In the genomic region with DNA sequence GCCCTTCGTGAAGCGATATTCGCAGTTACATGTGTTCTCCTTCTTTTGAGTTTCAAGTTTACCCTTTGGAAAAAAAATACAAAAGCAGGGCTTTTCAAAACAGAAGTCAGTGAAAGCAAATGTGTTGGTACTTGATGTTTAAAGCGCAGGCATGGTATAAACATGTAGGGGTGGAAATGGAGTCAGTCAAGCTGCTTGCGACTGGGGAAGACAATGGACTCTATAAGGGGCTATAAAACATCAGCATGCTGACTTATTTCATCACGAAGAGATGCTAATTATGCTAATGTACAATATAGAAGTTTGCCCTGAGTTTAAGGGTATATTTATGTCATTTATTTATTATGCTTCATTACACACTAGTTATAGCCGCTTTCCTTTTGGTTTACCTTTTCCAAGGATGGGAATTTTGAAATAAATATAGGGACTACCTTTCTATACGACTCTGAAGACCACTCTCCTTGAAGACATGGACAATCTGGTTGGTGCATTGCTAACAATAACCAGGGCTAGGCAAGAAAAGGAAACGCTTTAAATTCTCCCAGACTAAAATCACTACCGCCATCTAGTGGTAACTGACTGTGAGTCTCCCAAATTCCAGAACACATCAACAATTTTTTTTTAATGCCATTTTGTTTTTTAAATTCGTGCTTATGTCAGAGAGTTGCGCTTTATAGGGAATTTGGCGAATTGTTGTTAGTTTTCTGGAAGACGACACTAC, we compare ENCODE assay signal across 8 mouse cellular contexts.
DNase-seq lines count a peak whose midpoint lies in the region.

No protein-coding gene starts in this region.

- intact Hi-C loops in left cerebral cortex, postnatal 4 days (cut with DNase I) = loop anchor here (10.0 kb wide), 2 partner anchors 81 to 1901 kb away; no protein-coding TSS in a partner anchor
- intact Hi-C loops in left cerebral cortex, postnatal 14 days (cut with DNase I) = loop anchor here (5.0 kb wide), 1 partner anchor 1904 kb away; no protein-coding TSS in a partner anchor

- peak; percentile 6 for DNase-seq in adrenal gland, postnatal 14 days
- DNase-seq in adrenal gland, adult 2 months = no peak
- DNase-seq in left cerebral cortex, adult 11 months (ENCODE audit: low spot score) = peak; percentile 26
- no peak for DNase-seq in left cerebral cortex, postnatal 4 days
- peak; percentile 4 for DNase-seq in c-Kit-positive CD71-positive TER-119-positive erythroid progenitor cells, embryonic 14.5 days (ENCODE audit: low spot score)
- peak; percentile 58 to 79 for DNase-seq in left cerebral cortex, postnatal 14 days (ENCODE audit: low spot score in 2 of 2)
- no peak for DNase-seq in T-cell, adult 2 months (ENCODE audit: low spot score)
- DNase-seq in natural killer cell, adult 2 months (ENCODE audit: low spot score in 2 of 2) = no peak

Comparison
In these comparisons a context has a peak if more than half of its experiments do, and no peak if none do; other contexts are left out.
1. DNase-seq: peak in adrenal gland, postnatal 14 days (single experiment), left cerebral cortex, adult 11 months (single experiment), c-Kit-positive CD71-positive TER-119-positive erythroid progenitor cells, embryonic 14.5 days (single experiment) and left cerebral cortex, postnatal 14 days (2 of 2); none in adrenal gland, adult 2 months (single experiment), left cerebral cortex, postnatal 4 days (single experiment), T-cell, adult 2 months (single experiment) and natural killer cell, adult 2 months (0 of 2).